ENCODE assay signal across 8 mouse cellular contexts in genomic region chr2:91967962-91968361, GRCm38 (mm10). TPM values are rescaled to one million over a fixed set of nuclear protein-coding genes. Genes with fewer than 3 reads are reported as not detected.
A peak's percentile ranks its signal among the peaks of the same experiment; 100 is the strongest.
DNase-seq lines count a peak whose midpoint lies in the region; ATAC-seq lines count a peak whose summit lies in the region.

No protein-coding gene starts in this region.

- H3K4me3 ChIP-seq in embryonic facial prominence, embryonic 14.5 days (ENCODE audit: low read depth, low read length): no peak overlapping the region
- H3K4me3 ChIP-seq in intestine, embryonic 16.5 days (ENCODE audit: low read length): no peak overlapping the region
- H3K4me3 ChIP-seq in lung, embryonic 15.5 days: no peak overlapping the region

- no peaks in the 10 kb centered on the region for H3K36me3 ChIP-seq in embryonic facial prominence, embryonic 14.5 days (ENCODE audit: control insufficient read depth, insufficient read depth, low read length)
- H3K36me3 ChIP-seq in intestine, embryonic 16.5 days (ENCODE audit: control insufficient read depth, insufficient read depth, low read length): no peaks in the 10 kb centered on the region
- H3K36me3 ChIP-seq in lung, embryonic 15.5 days: no peaks in the 10 kb centered on the region

- DNase-seq in cerebellum, adult 9-10 months: peak; percentile 41
- DNase-seq in cerebellum, adult 11 months: no peak
- no peak for DNase-seq in embryonic facial prominence, embryonic 14.5 days (ENCODE audit: low spot score)
- no peak for DNase-seq in frontal cortex, adult 2 months (ENCODE audit: extremely low spot score in 1 of 2, low spot score in 1 of 2)
- DNase-seq in spleen, postnatal 4 days (ENCODE audit: low spot score in 2 of 2): no peak
- DNase-seq in retina, embryonic 14.5 days (ENCODE audit: low spot score): no peak

- H3K27ac ChIP-seq in embryonic facial prominence, embryonic 14.5 days (replicated peaks; ENCODE audit: low read depth, low read length): peak overlapping the region; percentile 50; the same call in 1 of the 2 replicates
- H3K27ac ChIP-seq in intestine, embryonic 16.5 days (ENCODE audit: low read length): peak overlapping the region; percentile 80
- H3K27ac ChIP-seq in lung, embryonic 15.5 days: peak overlapping the region; percentile 78

- WGBS in embryonic facial prominence, embryonic 14.5 days: 45% methylated on average over 11 of the region's 11 CpGs
- WGBS in intestine, embryonic 16.5 days: 38% methylated on average over 11 of the region's 11 CpGs
- 47% methylated on average over 11 of the region's 11 CpGs for WGBS in lung, embryonic 15.5 days

- no peak overlapping the region for H3K9ac ChIP-seq in embryonic facial prominence, embryonic 14.5 days (ENCODE audit: low read depth, low read length)
- H3K9ac ChIP-seq in intestine, embryonic 16.5 days (ENCODE audit: low read depth, low read length): peak overlapping the region; percentile 36
- H3K9ac ChIP-seq in lung, embryonic 15.5 days: no peak overlapping the region

- no peak for ATAC-seq in embryonic facial prominence, embryonic 14.5 days (ENCODE audit: low read depth)
- no peak for ATAC-seq in intestine, embryonic 16.5 days
- no peak for ATAC-seq in lung, embryonic 15.5 days (ENCODE audit: borderline replicate concordance, extremely low read depth, low FRiP score, low TSS enrichment)

- peaks cover 19% of the 10 kb centered on the region for H3K4me1 ChIP-seq in embryonic facial prominence, embryonic 14.5 days (ENCODE audit: control insufficient read depth, insufficient read depth, low read length)
- peaks cover 33% of the 10 kb centered on the region for H3K4me1 ChIP-seq in intestine, embryonic 16.5 days (ENCODE audit: control insufficient read depth, insufficient read depth, low read length)
- peaks cover 40% of the 10 kb centered on the region for H3K4me1 ChIP-seq in lung, embryonic 15.5 days

- no peaks in the 10 kb centered on the region for H3K27me3 ChIP-seq in embryonic facial prominence, embryonic 14.5 days (replicated peaks; ENCODE audit: control insufficient read depth, insufficient read depth, low read length)
- no peaks in the 10 kb centered on the region for H3K27me3 ChIP-seq in intestine, embryonic 16.5 days (replicated peaks; ENCODE audit: control insufficient read depth, insufficient read depth, low read length)
- H3K27me3 ChIP-seq in lung, embryonic 15.5 days: no peaks in the 10 kb centered on the region

- H3K4me2 ChIP-seq in embryonic facial prominence, embryonic 14.5 days (ENCODE audit: low read depth, low read length): no peak overlapping the region
- 0 out of 2 replicates have a peak overlapping the region, but pooled peaks have one; percentile 11 for H3K4me2 ChIP-seq in intestine, embryonic 16.5 days (ENCODE audit: low read depth, low read length)
- H3K4me2 ChIP-seq in lung, embryonic 15.5 days: no peak overlapping the region

- no peaks in the 10 kb centered on the region for H3K9me3 ChIP-seq in embryonic facial prominence, embryonic 14.5 days (ENCODE audit: control insufficient read depth, low read length)
- H3K9me3 ChIP-seq in intestine, embryonic 16.5 days (ENCODE audit: control insufficient read depth, low read length): no peaks in the 10 kb centered on the region
- H3K9me3 ChIP-seq in lung, embryonic 15.5 days: no peaks in the 10 kb centered on the region

RNA-seq across cellular contexts. Expression of gene Dgkz, which starts 7.7 kb away (rescaled TPM):
- 44.9 and 47.4 TPM in 2 replicates for polyA plus RNA-seq in embryonic facial prominence, embryonic 14.5 days (2014; fragmentation: Nextera tagmentation; extraction: Ambion mirVana)
- polyA plus RNA-seq in intestine, embryonic 16.5 days (2015; fragmentation: Nextera tagmentation; extraction: Ambion mirVana): 46.4 and 66.7 TPM in 2 replicates
- 52.3 and 54.0 TPM in 2 replicates for polyA plus RNA-seq in lung, embryonic 15.5 days (2015; fragmentation: Nextera tagmentation; extraction: Ambion mirVana)
- polyA plus RNA-seq in frontal cortex, adult 2 months (2012; rRNA removed): 590 and 632 TPM in 2 replicates

RNA-seq across cellular contexts. Expression of gene Gm9821, which starts 22.5 kb away (rescaled TPM):
- 0.70 and 0.76 TPM in 2 replicates for polyA plus RNA-seq in embryonic facial prominence, embryonic 14.5 days (2014; fragmentation: Nextera tagmentation; extraction: Ambion mirVana)
- 0.28 and 0.55 TPM in 2 replicates for polyA plus RNA-seq in intestine, embryonic 16.5 days (2015; fragmentation: Nextera tagmentation; extraction: Ambion mirVana)
- 0.35 and 0.75 TPM in 2 replicates for polyA plus RNA-seq in lung, embryonic 15.5 days (2015; fragmentation: Nextera tagmentation; extraction: Ambion mirVana)
- polyA plus RNA-seq in frontal cortex, adult 2 months (2012; rRNA removed): 0.04 and 0.12 TPM in 2 replicates

RNA-seq across cellular contexts. Expression of gene Mdk, which starts 35.9 kb away (rescaled TPM):
- polyA plus RNA-seq in embryonic facial prominence, embryonic 14.5 days (2014; fragmentation: Nextera tagmentation; extraction: Ambion mirVana): 700 and 828 TPM in 2 replicates
- 370 and 437 TPM in 2 replicates for polyA plus RNA-seq in intestine, embryonic 16.5 days (2015; fragmentation: Nextera tagmentation; extraction: Ambion mirVana)
- polyA plus RNA-seq in lung, embryonic 15.5 days (2015; fragmentation: Nextera tagmentation; extraction: Ambion mirVana): 858 and 992 TPM in 2 replicates
- 53.6 and 61.5 TPM in 2 replicates for polyA plus RNA-seq in frontal cortex, adult 2 months (2012; rRNA removed)

RNA-seq across cellular contexts. Expression of gene Chrm4, which starts 40.9 kb away (rescaled TPM):
- 0.31 and 0.47 TPM in 2 replicates for polyA plus RNA-seq in embryonic facial prominence, embryonic 14.5 days (2014; fragmentation: Nextera tagmentation; extraction: Ambion mirVana)
- 0.23 and 0.33 TPM in 2 replicates for polyA plus RNA-seq in intestine, embryonic 16.5 days (2015; fragmentation: Nextera tagmentation; extraction: Ambion mirVana)
- polyA plus RNA-seq in lung, embryonic 15.5 days (2015; fragmentation: Nextera tagmentation; extraction: Ambion mirVana): 0.14 TPM in 1 of 2 replicates, not detected in the other
- polyA plus RNA-seq in frontal cortex, adult 2 months (2012; rRNA removed): 36.1 and 39.2 TPM in 2 replicates

RNA-seq across cellular contexts. Expression of gene Creb3l1, which starts 56.3 kb away (rescaled TPM):
- 42.6 and 56.6 TPM in 2 replicates for polyA plus RNA-seq in embryonic facial prominence, embryonic 14.5 days (2014; fragmentation: Nextera tagmentation; extraction: Ambion mirVana)
- polyA plus RNA-seq in intestine, embryonic 16.5 days (2015; fragmentation: Nextera tagmentation; extraction: Ambion mirVana): 16.6 and 17.6 TPM in 2 replicates
- 11.4 and 11.5 TPM in 2 replicates for polyA plus RNA-seq in lung, embryonic 15.5 days (2015; fragmentation: Nextera tagmentation; extraction: Ambion mirVana)
- polyA plus RNA-seq in frontal cortex, adult 2 months (2012; rRNA removed): 1.7 and 1.8 TPM in 2 replicates
